Mouse (Mus musculus) embryonic facial prominence, embryonic 13.5 days (tissue): Measurements from ENCODE around the gene Aspdh. TPM values are rescaled to one million over a fixed set of nuclear protein-coding genes. Genes with fewer than 3 reads are reported as not detected.

Source experiments
- ATAC-seq: fragments of 200-750 bp; cut with Nextera tagmentation; 2 replicates; pipeline ENCODE4 v1.8.0; 2017; ENCODE audit warnings: low read depth; ENCODE audit not compliant: insufficient number of reproducible peaks, insufficient read depth, low FRiP score, low TSS enrichment
- H3K27ac ChIP-seq: fragments of 300-500 bp; sonication (generic); 2 replicates; pipeline ENCODE4 v1.5.1; 2015; ENCODE audit warnings: moderate library complexity, mild to moderate bottlenecking, inconsistent platforms
- H3K27me3 ChIP-seq: fragments of 300-500 bp; sonication (generic); 2 replicates; pipeline ENCODE4 v1.6.1; 2015; ENCODE audit warnings: mild to moderate bottlenecking, inconsistent platforms
- H3K36me3 ChIP-seq: fragments of 300-500 bp; sonication (generic); 2 replicates; pipeline ENCODE4 v1.6.1; 2015; ENCODE audit warnings: mild to moderate bottlenecking, inconsistent platforms
- H3K4me1 ChIP-seq: fragments of 300-500 bp; sonication (generic); 2 replicates; pipeline ENCODE4 v1.6.1; 2015; ENCODE audit warnings: inconsistent platforms
- H3K4me2 ChIP-seq: fragments of 300-500 bp; sonication (generic); 2 replicates; pipeline ENCODE4 v1.6.1; 2015; ENCODE audit warnings: moderate library complexity, mild to moderate bottlenecking, inconsistent platforms
- H3K4me3 ChIP-seq: fragments of 300-500 bp; sonication (generic); 2 replicates; pipeline ENCODE4 v1.5.1; 2015; ENCODE audit warnings: mild to moderate bottlenecking, inconsistent platforms
- H3K9ac ChIP-seq: fragments of 300-500 bp; sonication (generic); 2 replicates; pipeline ENCODE4 v1.6.1; 2015; ENCODE audit warnings: mild to moderate bottlenecking, inconsistent platforms
- H3K9me3 ChIP-seq: fragments of 300-500 bp; sonication (generic); 2 replicates; pipeline ENCODE4 v1.6.1; 2016; ENCODE audit warnings: inconsistent platforms
- WGBS: fragments of 180-500 bp; shearing (Covaris S2); methylation state at CpG from one replicate; pipeline ENCODE4 v1.1.7; 2015; ENCODE audit warnings: mixed read lengths; 5-methylcytosine and 5-hydroxymethylcytosine counted together
- polyA plus RNA-seq: library from polyadenylated mRNA; unstranded; fragments of >200 nt; fragmentation: Nextera tagmentation; extraction: Ambion mirVana; gene quantifications from 2 replicates; pipeline ENCODE4 v1.2.1, GENCODE M21; 2015

Aspdh gene
- 0.69 and 2.2 TPM in 2 replicates for polyA plus RNA-seq

- H3K4me3 ChIP-seq: no peak within 1 kb of the TSS
- WGBS: 64% methylated on average over 2 of the region's 2 CpGs
Observed at GRCm38 (mm10) chr7:44465111-44465510, at the start of gene Aspdh. Aspdh (plus strand) TSS chr7:44465391.

GRCm38 (mm10) chr7:44427666-44428065 is 37.5 kb upstream of the Aspdh start:
- Histone ChIP-seq H3K9ac (peak overlapping the region; percentile 57), H3K4me2 (peak overlapping the region; percentile 86), H3K27me3 (peaks cover 65% of the 10 kb centered on the region), H3K36me3 (no peaks in the 10 kb centered on the region), H3K9me3 (no peaks in the 10 kb centered on the region), H3K27ac (no peak overlapping the region), H3K4me1 (peaks cover 20% of the 10 kb centered on the region), H3K4me3 (peak overlapping the region; percentile 65)
- ATAC-seq: peak; percentile 10; the same call in 1 of the 2 replicates
- 6% methylated on average over 8 of the region's 8 CpGs for WGBS

More at GRCm38 (mm10) chr7:44465111-44465510, at the start of gene Aspdh:
- Histone ChIP-seq H3K4me2 (no peak within 1 kb of the TSS), H3K4me1 (peaks cover 30% of the 10 kb centered on the region), H3K27me3 (peaks cover 52% of the 10 kb centered on the region), H3K9ac (peak within 1 kb of the TSS; percentile 40), H3K27ac (no peak within 1 kb of the TSS), H3K36me3 (peaks cover 23% of the 10 kb centered on the region), H3K9me3 (no peaks in the 10 kb centered on the region)
- ATAC-seq: no peak

GRCm38 (mm10) chr7:44428171-44428950 is 36.8 kb upstream of the Aspdh start:
- Histone ChIP-seq H3K36me3 (no peaks in the 10 kb centered on the region), H3K27me3 (peaks cover 68% of the 10 kb centered on the region), H3K27ac (peak overlapping the region; percentile 44), H3K9ac (peak overlapping the region; percentile 57), H3K9me3 (no peaks in the 10 kb centered on the region), H3K4me1 (peaks cover 20% of the 10 kb centered on the region), H3K4me3 (peak overlapping the region; percentile 65), H3K4me2 (peak overlapping the region; percentile 86)
- 0 out of 2 replicates have a peak, but pooled peaks have one; percentile 8 for ATAC-seq
- WGBS: under 1% methylated on average over 16 of the region's 38 CpGs

GRCm38 (mm10) chr7:44428968-44429521 is 36.1 kb upstream of the Aspdh start, which contains the start of gene Lrrc4b:
Lrrc4b (plus strand) TSS chr7:44429018.
- no peak; the same call in 1 of the 2 replicates for ATAC-seq
- Histone ChIP-seq H3K27me3 (peaks cover 68% of the 10 kb centered on the region), H3K27ac (peak within 1 kb of the TSS; percentile 44)

GRCm38 (mm10) chr7:44429534-44430488 is 35.4 kb upstream of the Aspdh start:
- 3% methylated on average over 30 of the region's 32 CpGs for WGBS
- ATAC-seq: no peak

More at GRCm38 (mm10) chr7:44428968-44429521, 36.1 kb upstream of the Aspdh start, which contains the start of gene Lrrc4b:
- H3K4me2 ChIP-seq: peak within 1 kb of the TSS; percentile 86
- H3K36me3 ChIP-seq: no peaks in the 10 kb centered on the region
- H3K4me1 ChIP-seq: peaks cover 20% of the 10 kb centered on the region
- H3K9ac ChIP-seq: peak within 1 kb of the TSS; percentile 77
- under 1% methylated on average over 41 of the region's 69 CpGs for WGBS
- peak within 1 kb of the TSS; percentile 65 for H3K4me3 ChIP-seq
- H3K9me3 ChIP-seq: no peaks in the 10 kb centered on the region

GRCm38 (mm10) chr7:44432550-44432949 is 32.6 kb upstream of the Aspdh start:
- H3K4me3 ChIP-seq: no peak overlapping the region
- no peak overlapping the region for H3K9ac ChIP-seq
- no peak for ATAC-seq
- H3K4me1 ChIP-seq: peaks cover 19% of the 10 kb centered on the region
- no peak overlapping the region for H3K27ac ChIP-seq
- peaks cover 70% of the 10 kb centered on the region for H3K27me3 ChIP-seq
- no peaks in the 10 kb centered on the region for H3K9me3 ChIP-seq
- no peaks in the 10 kb centered on the region for H3K36me3 ChIP-seq
- 79% methylated on average over 6 of the region's 6 CpGs for WGBS
- H3K4me2 ChIP-seq: no peak overlapping the region

More at GRCm38 (mm10) chr7:44429534-44430488, 35.4 kb upstream of the Aspdh start:
- no peaks in the 10 kb centered on the region for H3K9me3 ChIP-seq
- H3K4me3 ChIP-seq: peak overlapping the region; percentile 65
- no peaks in the 10 kb centered on the region for H3K36me3 ChIP-seq
- peak overlapping the region; percentile 77 for H3K9ac ChIP-seq
- H3K4me2 ChIP-seq: peak overlapping the region; percentile 86
- no peak overlapping the region; the same call in 1 of the 2 replicates for H3K27ac ChIP-seq
- H3K27me3 ChIP-seq: peaks cover 75% of the 10 kb centered on the region
- H3K4me1 ChIP-seq: peaks cover 20% of the 10 kb centered on the region

GRCm38 (mm10) chr7:44433371-44433770 is 31.8 kb upstream of the Aspdh start:
- H3K27me3 ChIP-seq: peaks cover 69% of the 10 kb centered on the region
- under 1% methylated on average over 7 of the region's 7 CpGs for WGBS

GRCm38 (mm10) chr7:44434089-44434488 is 31.1 kb upstream of the Aspdh start:
- H3K4me1 ChIP-seq: peaks cover 11% of the 10 kb centered on the region
- H3K27ac ChIP-seq: no peak overlapping the region
- H3K9me3 ChIP-seq: no peaks in the 10 kb centered on the region
- ATAC-seq: no peak
- peaks cover 67% of the 10 kb centered on the region for H3K27me3 ChIP-seq
- H3K36me3 ChIP-seq: no peaks in the 10 kb centered on the region
- H3K9ac ChIP-seq: no peak overlapping the region
- 59% methylated on average over 9 of the region's 9 CpGs for WGBS
- no peak overlapping the region for H3K4me2 ChIP-seq
- H3K4me3 ChIP-seq: no peak overlapping the region

More at GRCm38 (mm10) chr7:44433371-44433770, 31.8 kb upstream of the Aspdh start:
- Histone ChIP-seq H3K9ac (no peak overlapping the region), H3K27ac (no peak overlapping the region), H3K36me3 (no peaks in the 10 kb centered on the region), H3K4me2 (no peak overlapping the region), H3K4me1 (peaks cover 11% of the 10 kb centered on the region), H3K4me3 (no peak overlapping the region), H3K9me3 (no peaks in the 10 kb centered on the region)
- no peak for ATAC-seq

- H3K36me3 ChIP-seq: no peaks in the 10 kb centered on the region
- ATAC-seq: no peak
- no peak overlapping the region for H3K9ac ChIP-seq
- H3K27ac ChIP-seq: no peak overlapping the region
- peaks cover 67% of the 10 kb centered on the region for H3K27me3 ChIP-seq
- H3K4me2 ChIP-seq: no peak overlapping the region
- H3K4me1 ChIP-seq: no peaks in the 10 kb centered on the region
- no peaks in the 10 kb centered on the region for H3K9me3 ChIP-seq
- H3K4me3 ChIP-seq: no peak overlapping the region
- WGBS: 72% methylated on average over 5 of the region's 5 CpGs
Observed at GRCm38 (mm10) chr7:44435796-44436195, 29.4 kb upstream of the Aspdh start.

GRCm38 (mm10) chr7:44436267-44436666 is 28.9 kb upstream of the Aspdh start:
- no peak overlapping the region for H3K4me2 ChIP-seq
- no peaks in the 10 kb centered on the region for H3K4me1 ChIP-seq
- no peaks in the 10 kb centered on the region for H3K9me3 ChIP-seq
- H3K27ac ChIP-seq: no peak overlapping the region
- no peak overlapping the region for H3K4me3 ChIP-seq
- peaks cover 67% of the 10 kb centered on the region for H3K27me3 ChIP-seq
- no peak overlapping the region for H3K9ac ChIP-seq
- H3K36me3 ChIP-seq: no peaks in the 10 kb centered on the region
- ATAC-seq: no peak
- WGBS: 5% methylated on average over 1 of the region's 1 CpGs

GRCm38 (mm10) chr7:44437188-44437587 is 28.0 kb upstream of the Aspdh start:
- Histone ChIP-seq H3K4me3 (no peak overlapping the region), H3K9me3 (no peaks in the 10 kb centered on the region), H3K4me1 (peaks cover 7% of the 10 kb centered on the region), H3K4me2 (no peak overlapping the region), H3K9ac (no peak overlapping the region), H3K36me3 (no peaks in the 10 kb centered on the region), H3K27me3 (peaks cover 67% of the 10 kb centered on the region), H3K27ac (no peak overlapping the region)
- ATAC-seq: no peak
- 80% methylated on average over 1 of the region's 1 CpGs for WGBS
